Mouse (Mus musculus): ENCODE results near the gene Olfr878.

DNA sequence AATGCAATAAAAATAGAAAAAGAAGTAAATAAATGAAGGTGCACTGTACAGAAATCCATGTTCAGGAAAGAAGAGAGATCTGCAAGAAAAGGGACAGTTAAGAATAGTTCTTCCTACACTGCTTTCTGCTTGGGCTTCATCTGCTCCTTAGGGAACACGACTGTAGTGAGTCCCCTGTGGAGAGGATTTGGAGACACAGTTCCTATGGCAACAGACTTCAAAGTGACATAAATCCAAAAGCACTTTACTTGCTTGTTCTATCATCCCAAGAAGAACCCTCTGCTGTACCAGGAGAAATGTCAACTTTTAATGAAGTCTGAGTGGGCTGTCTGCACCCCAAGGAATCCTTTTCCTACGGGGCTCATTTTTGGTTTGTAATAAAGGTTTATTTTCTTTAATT is 26.7 kb upstream of the Olfr878 start:
- TF ChIP-seq CTCF (IDR thresholded peaks at IDR 0.05; ENCODE audit: insufficient read depth, low read length) (no peak), POLR2A (IDR thresholded peaks at IDR 0.05; ENCODE audit: borderline replicate concordance, extremely low read depth, low read depth, low read length) (no peak)

All from lung, adult 2 months (tissue).